Mouse (Mus musculus) mesoderm, embryonic 11.5 days (tissue): ENCODE measurements around the gene Vrk2.

Source experiments
- DNase-seq: peaks from one replicate; pipeline ENCODE4 v3.0.0-alpha.2; 2012; ENCODE audit warnings: low read depth, low spot score

Gene Vrk2

GRCm38 (mm10) chr11:26551551-26551950, 42.2 kb downstream of the Vrk2 start:
- DNase-seq = no peak

GRCm38 (mm10) chr11:26537816-26538215, 56.0 kb downstream of the Vrk2 start:
- no peak for DNase-seq

- DNase-seq = no peak
Measured at GRCm38 (mm10) chr11:26533828-26534119, 60.0 kb downstream of the Vrk2 start.

- no peak for DNase-seq
Measured at GRCm38 (mm10) chr11:26532994-26533827, 60.6 kb downstream of the Vrk2 start.

GRCm38 (mm10) chr11:26526861-26527260, 66.9 kb downstream of the Vrk2 start:
- DNase-seq = no peak

- no peak for DNase-seq
Measured at GRCm38 (mm10) chr11:26518991-26519390, 74.8 kb downstream of the Vrk2 start.

- no peak for DNase-seq
Measured at GRCm38 (mm10) chr11:26516086-26516485, 77.7 kb downstream of the Vrk2 start.

GRCm38 (mm10) chr11:26513683-26514082, 80.1 kb downstream of the Vrk2 start:
- DNase-seq = no peak

- DNase-seq = no peak
Measured at GRCm38 (mm10) chr11:26495951-26496350, 97.8 kb downstream of the Vrk2 start.

GRCm38 (mm10) chr11:26489761-26490466, 103.9 kb downstream of the Vrk2 start:
- DNase-seq = peak; percentile 85

GRCm38 (mm10) chr11:26481691-26482242, 112.0 kb downstream of the Vrk2 start:
- DNase-seq = no peak

GRCm38 (mm10) chr11:26477037-26477739, 116.6 kb downstream of the Vrk2 start:
- DNase-seq = no peak

GRCm38 (mm10) chr11:26454081-26454480, 139.7 kb downstream of the Vrk2 start:
- no peak for DNase-seq

GRCm38 (mm10) chr11:26452693-26453092, 141.1 kb downstream of the Vrk2 start:
- no peak for DNase-seq

GRCm38 (mm10) chr11:26451228-26451627, 142.6 kb downstream of the Vrk2 start:
- no peak for DNase-seq

- DNase-seq = no peak
Measured at GRCm38 (mm10) chr11:26450636-26451035, 143.2 kb downstream of the Vrk2 start.

GRCm38 (mm10) chr11:26449789-26450188, 144.0 kb downstream of the Vrk2 start:
- DNase-seq = no peak

- DNase-seq = no peak
Measured at GRCm38 (mm10) chr11:26444374-26444773, 149.4 kb downstream of the Vrk2 start.

GRCm38 (mm10) chr11:26441121-26441520, 152.7 kb downstream of the Vrk2 start:
- DNase-seq = no peak

GRCm38 (mm10) chr11:26437818-26438217, 156.0 kb downstream of the Vrk2 start:
- DNase-seq = no peak

GRCm38 (mm10) chr11:26434229-26434628, 159.6 kb downstream of the Vrk2 start:
- DNase-seq = no peak

GRCm38 (mm10) chr11:26421472-26421871, 172.3 kb downstream of the Vrk2 start:
- DNase-seq = no peak
